ENCODE assay signal across 21 mouse cellular contexts in genomic region chr7:130741099-130741498, GRCm38 (mm10). TPM values are rescaled to one million over a fixed set of nuclear protein-coding genes. Genes with fewer than 3 reads are reported as not detected.
DNase-seq lines count a peak whose midpoint lies in the region; ATAC-seq and TF ChIP-seq lines count a peak whose summit lies in the region.
"Had no signal": no experiment of that assay in that cellular context is flagged by ENCODE, and none has a peak within 500 bp of the region (broad histone marks: within the 10 kb centered on the region; RNA-seq: fewer than 3 reads in every experiment).

No protein-coding gene starts in this region.

- no peaks in the 10 kb centered on the region for H3K27me3 ChIP-seq in intestine, postnatal 0 days (replicated peaks; ENCODE audit: control insufficient read depth, insufficient read depth, low read length)
- no peaks in the 10 kb centered on the region for H3K27me3 ChIP-seq in intestine, embryonic 15.5 days (replicated peaks)
- H3K27me3 ChIP-seq in lung, postnatal 0 days (replicated peaks; ENCODE audit: insufficient read depth, low read length), result no peaks in the 10 kb centered on the region
- H3K27me3 ChIP-seq in stomach, postnatal 0 days (ENCODE audit: control insufficient read depth, insufficient read depth, low read length), result no peaks in the 10 kb centered on the region
- H3K27me3 ChIP-seq: forebrain, embryonic 13.5 days; neural tube, embryonic 13.5 days had no signal

- no peak overlapping the region for H3K27ac ChIP-seq in intestine, postnatal 0 days (ENCODE audit: low read depth, low read length)
- no peak overlapping the region for H3K27ac ChIP-seq in intestine, embryonic 15.5 days
- no peak overlapping the region for H3K27ac ChIP-seq in lung, postnatal 0 days (ENCODE audit: low read length)
- no peak overlapping the region for H3K27ac ChIP-seq in stomach, postnatal 0 days (replicated peaks)
- H3K27ac ChIP-seq: forebrain, embryonic 13.5 days; macrophage; midbrain, embryonic 10.5 days had no signal

- H3K4me3 ChIP-seq in intestine, postnatal 0 days (ENCODE audit: low read depth, low read length), result no peak overlapping the region
- H3K4me3 ChIP-seq in intestine, embryonic 15.5 days (replicated peaks), result no peak overlapping the region
- H3K4me3 ChIP-seq in lung, postnatal 0 days (ENCODE audit: low read depth, low read length), result no peak overlapping the region
- H3K4me3 ChIP-seq in lung, adult 2 months (replicated peaks; ENCODE audit: extremely low read depth, low read depth, low read length), result no peak overlapping the region
- no peak overlapping the region for H3K4me3 ChIP-seq in stomach, postnatal 0 days (ENCODE audit: low read depth, low read length)
- H3K4me3 ChIP-seq: forebrain, embryonic 13.5 days; midbrain, embryonic 10.5 days; neural tube, embryonic 13.5 days had no signal

- no peak for TF ChIP-seq EP300 in lung, postnatal 0 days (IDR thresholded peaks at IDR 0.05)
- no peak for TF ChIP-seq EP300 in stomach, postnatal 0 days (optimal IDR thresholded peaks at IDR 0.05)

- ATAC-seq in intestine, postnatal 0 days, result no peak
- ATAC-seq in intestine, embryonic 15.5 days, result no peak
- no peak for ATAC-seq in lung, postnatal 0 days
- no peak for ATAC-seq in stomach, postnatal 0 days (ENCODE audit: low FRiP score, low TSS enrichment)
- ATAC-seq: forebrain, embryonic 13.5 days had no signal

- 82% methylated on average over 4 of the region's 4 CpGs for WGBS in intestine, postnatal 0 days
- 78% methylated on average over 4 of the region's 4 CpGs for WGBS in intestine, embryonic 15.5 days
- 72% methylated on average over 4 of the region's 4 CpGs for WGBS in lung, postnatal 0 days
- WGBS in lung, adult 2 months, result 72% methylated on average over 4 of the region's 4 CpGs
- WGBS in stomach, postnatal 0 days, result 74% methylated on average over 4 of the region's 4 CpGs

- DNase-seq in lung, postnatal 0 days (ENCODE audit: low spot score), result no peak
- DNase-seq in lung, adult 2 months, result no peak
- DNase-seq in NIH3T3 (ENCODE audit: low read depth), result peak; percentile 22
- no peak for DNase-seq in stomach, postnatal 0 days (ENCODE audit: low spot score)
- no peak for DNase-seq in adipocyte (ENCODE audit: low spot score)
- DNase-seq: adrenal gland, postnatal 25 days; cerebellum, adult 2 months; cerebellum, postnatal 36 days; gastrocnemius, postnatal 25 days; lung, adult 18-20 months; right cerebral cortex, postnatal 14 days; thymus, adult 18-20 months had no signal

- no peak overlapping the region for H3K4me2 ChIP-seq in intestine, postnatal 0 days (replicated peaks; ENCODE audit: low read depth)
- H3K4me2 ChIP-seq in intestine, embryonic 15.5 days (replicated peaks), result no peak overlapping the region
- no peak overlapping the region for H3K4me2 ChIP-seq in lung, postnatal 0 days (replicated peaks; ENCODE audit: low read depth, low read length)
- H3K4me2 ChIP-seq in stomach, postnatal 0 days (replicated peaks; ENCODE audit: low read depth), result no peak overlapping the region
- H3K4me2 ChIP-seq: forebrain, embryonic 13.5 days; neural tube, embryonic 13.5 days had no signal

- H3K36me3 ChIP-seq in intestine, postnatal 0 days (ENCODE audit: control insufficient read depth, insufficient read depth), result peaks cover 84% of the 10 kb centered on the region
- H3K36me3 ChIP-seq in intestine, embryonic 15.5 days, result peaks cover 32% of the 10 kb centered on the region
- 0 out of 2 replicates have a peak, but pooled peaks cover 5% of the 10 kb centered on the region for H3K36me3 ChIP-seq in lung, postnatal 0 days (ENCODE audit: insufficient read depth, low read length)
- peaks cover 29% of the 10 kb centered on the region for H3K36me3 ChIP-seq in stomach, postnatal 0 days (ENCODE audit: control insufficient read depth, insufficient read depth, low read length)

- H3K4me1 ChIP-seq in intestine, postnatal 0 days (replicated peaks; ENCODE audit: control insufficient read depth, insufficient read depth, low read length), result no peaks in the 10 kb centered on the region
- no peaks in the 10 kb centered on the region for H3K4me1 ChIP-seq in intestine, embryonic 15.5 days (replicated peaks)
- H3K4me1 ChIP-seq in lung, postnatal 0 days (ENCODE audit: insufficient read depth, low read depth, low read length), result no peaks in the 10 kb centered on the region
- no peaks in the 10 kb centered on the region; the same call in 1 of the 2 replicates for H3K4me1 ChIP-seq in lung, adult 2 months (ENCODE audit: control insufficient read depth, insufficient read depth, low read length)
- H3K4me1 ChIP-seq in stomach, postnatal 0 days (replicated peaks; ENCODE audit: control insufficient read depth, insufficient read depth), result no peaks in the 10 kb centered on the region
- H3K4me1 ChIP-seq: forebrain, embryonic 13.5 days; midbrain, embryonic 10.5 days had no signal

- no peak for TF ChIP-seq POLR2A in lung, adult 2 months (IDR thresholded peaks at IDR 0.05; ENCODE audit: borderline replicate concordance, extremely low read depth, low read depth, low read length)

- peak; percentile 49 for TF ChIP-seq CTCF in intestine, postnatal 0 days (IDR thresholded peaks at IDR 0.05; ENCODE audit: low read depth)
- peak; percentile 47 for TF ChIP-seq CTCF in lung, postnatal 0 days (IDR thresholded peaks at IDR 0.05)
- no peak for TF ChIP-seq CTCF in lung, adult 2 months (IDR thresholded peaks at IDR 0.05; ENCODE audit: insufficient read depth, low read length)
- peak; percentile 52 for TF ChIP-seq CTCF in stomach, postnatal 0 days (IDR thresholded peaks at IDR 0.05; ENCODE audit: low read depth)

- no peaks in the 10 kb centered on the region for H3K9me3 ChIP-seq in intestine, postnatal 0 days (ENCODE audit: control insufficient read depth)
- no peaks in the 10 kb centered on the region for H3K9me3 ChIP-seq in intestine, embryonic 15.5 days
- H3K9me3 ChIP-seq in lung, postnatal 0 days (ENCODE audit: low read length), result no peaks in the 10 kb centered on the region
- no peaks in the 10 kb centered on the region for H3K9me3 ChIP-seq in stomach, postnatal 0 days (ENCODE audit: control insufficient read depth, low read length)
- H3K9me3 ChIP-seq: forebrain, embryonic 13.5 days; midbrain, embryonic 10.5 days; neural tube, embryonic 13.5 days had no signal

- no peak overlapping the region for H3K9ac ChIP-seq in intestine, postnatal 0 days (ENCODE audit: low read depth, low read length)
- no peak overlapping the region for H3K9ac ChIP-seq in intestine, embryonic 15.5 days
- no peak overlapping the region for H3K9ac ChIP-seq in lung, postnatal 0 days (replicated peaks; ENCODE audit: low read depth)
- no peak overlapping the region for H3K9ac ChIP-seq in stomach, postnatal 0 days (ENCODE audit: low read length)
- H3K9ac ChIP-seq: forebrain, embryonic 13.5 days; neural tube, embryonic 13.5 days had no signal

RNA-seq across cellular contexts. Expression of gene Btbd16, which starts 32.8 kb away (rescaled TPM):
- polyA plus RNA-seq in intestine, postnatal 0 days (2015; fragmentation: Nextera tagmentation; extraction: Ambion mirVana), result not detected in 2 replicates
- polyA plus RNA-seq in intestine, embryonic 15.5 days (2015; fragmentation: Nextera tagmentation; extraction: Ambion mirVana), result 0.05 and 0.06 TPM in 2 replicates
- polyA plus RNA-seq in lung, postnatal 0 days (2015; fragmentation: Nextera tagmentation; extraction: Ambion mirVana), result 0.08 TPM in 1 of 2 replicates, not detected in the other
- polyA plus RNA-seq in lung, adult 2 months (2012; rRNA removed), result not detected in 2 replicates
- polyA plus RNA-seq in stomach, postnatal 0 days (2015; fragmentation: Nextera tagmentation; extraction: Ambion mirVana), result 0.05 TPM in 1 of 2 replicates, not detected in the other
- polyA plus RNA-seq: embryonic facial prominence, embryonic 11.5 days; forebrain, embryonic 13.5 days; hindbrain, embryonic 11.5 days; kidney, embryonic 14.5 days; macrophage; midbrain, embryonic 10.5 days had no signal
